Mouse (Mus musculus) embryonic facial prominence, embryonic 11.5 days (tissue): Measurements from ENCODE around the gene Bmp4. TPM values are rescaled to one million over a fixed set of nuclear protein-coding genes. Genes with fewer than 3 reads are reported as not detected.

Source experiments
- ATAC-seq: fragments of 200-750 bp; cut with Nextera tagmentation; replicated peaks from 2 replicates; pipeline ENCODE4 v1.8.0; 2017; ENCODE audit warnings: low read depth; ENCODE audit not compliant: insufficient number of reproducible peaks, low FRiP score, low TSS enrichment
- DNase-seq: peaks from one replicate; pipeline ENCODE4 v3.0.0-alpha.2; 2015; ENCODE audit warnings: low spot score
- H3K27ac ChIP-seq: fragments of 300-500 bp; sonication (generic); replicated peaks from 2 replicates; pipeline ENCODE4 v1.5.1; 2014; ENCODE audit warnings: mild to moderate bottlenecking, low read depth, low read length, control low read depth
- H3K27me3 ChIP-seq: fragments of 300-500 bp; sonication (generic); 2 replicates; pipeline ENCODE4 v1.6.1; 2014; ENCODE audit warnings: mild to moderate bottlenecking, low read length, moderate library complexity, mixed read lengths; ENCODE audit not compliant: control insufficient read depth, insufficient read depth
- H3K36me3 ChIP-seq: fragments of 300-500 bp; sonication (generic); replicated peaks from 2 replicates; pipeline ENCODE4 v1.6.1; 2014; ENCODE audit warnings: low read depth, mild to moderate bottlenecking, low read length, moderate library complexity, mixed read lengths; ENCODE audit not compliant: control insufficient read depth, insufficient read depth
- H3K4me1 ChIP-seq: fragments of 300-500 bp; sonication (generic); 2 replicates; pipeline ENCODE4 v1.6.1; 2014; ENCODE audit warnings: low read length, mixed read lengths; ENCODE audit not compliant: control insufficient read depth, insufficient read depth
- H3K4me2 ChIP-seq: fragments of 300-500 bp; sonication (generic); 2 replicates; pipeline ENCODE4 v1.6.1; 2014; ENCODE audit warnings: low read depth, mild to moderate bottlenecking, control low read depth, low read length, moderate library complexity
- H3K4me3 ChIP-seq: fragments of 300-500 bp; sonication (generic); 2 replicates; pipeline ENCODE4 v1.5.1; 2014; ENCODE audit warnings: low read depth, low read length, control low read depth
- H3K9ac ChIP-seq: fragments of 300-500 bp; sonication (generic); replicated peaks from 2 replicates; pipeline ENCODE4 v1.6.1; 2014; ENCODE audit warnings: mild to moderate bottlenecking, control low read depth, low read length
- H3K9me3 ChIP-seq: fragments of 300-500 bp; sonication (generic); replicated peaks from 2 replicates; pipeline ENCODE4 v1.6.1; 2016; ENCODE audit warnings: mild to moderate bottlenecking, low read length, inconsistent platforms, mixed read lengths; ENCODE audit not compliant: control insufficient read depth
- WGBS: fragments of 180-500 bp; shearing (Covaris S2); extraction: QIAGEN DNeasy Blood & Tissue Kit; methylation state at CpG from one replicate; pipeline ENCODE4 v1.1.7; 2014; 5-methylcytosine and 5-hydroxymethylcytosine counted together
- polyA plus RNA-seq: library from polyadenylated mRNA; unstranded; fragments of >200 nt; fragmentation: Nextera tagmentation; extraction: Ambion mirVana; gene quantifications from 2 replicates; pipeline ENCODE4 v1.2.1, GENCODE M21; 2014

The Bmp4 gene
- polyA plus RNA-seq, 1 experiment from 2014 or later, result 19.5 TPM

- Histone ChIP-seq H3K4me2 (no peak overlapping the region), H3K4me1 (no peaks in the 10 kb centered on the region), H3K27ac (no peak overlapping the region), H3K36me3 (no peaks in the 10 kb centered on the region), H3K9me3 (no peaks in the 10 kb centered on the region), H3K9ac (no peak overlapping the region), H3K27me3 (no peaks in the 10 kb centered on the region), H3K4me3 (no peak overlapping the region)
- DNase-seq (no peak), ATAC-seq (no peak)
- WGBS, result 81% methylated on average over 11 of the region's 11 CpGs
Observed at GRCm38 (mm10) chr14:46338801-46339200, 51.7 kb downstream of the Bmp4 start.

Other genes with a start within 250 kb of the Bmp4 start
- not detected in 2 replicates for gene Gm15217, start 11.3 kb downstream of the Bmp4 start, polyA plus RNA-seq